Mouse (Mus musculus): ENCODE measurements around the gene Gm3532. TPM values are rescaled to one million over a fixed set of nuclear protein-coding genes. Genes with fewer than 3 reads are reported as not detected.
"Not testable (repeated sequence)": the region's sequence is repeated elsewhere in the genome, so short reads cannot be mapped to it uniquely, and the experiment has no call there.

The Gm3532 gene
- not detected for total RNA-seq (2022)

DNA sequence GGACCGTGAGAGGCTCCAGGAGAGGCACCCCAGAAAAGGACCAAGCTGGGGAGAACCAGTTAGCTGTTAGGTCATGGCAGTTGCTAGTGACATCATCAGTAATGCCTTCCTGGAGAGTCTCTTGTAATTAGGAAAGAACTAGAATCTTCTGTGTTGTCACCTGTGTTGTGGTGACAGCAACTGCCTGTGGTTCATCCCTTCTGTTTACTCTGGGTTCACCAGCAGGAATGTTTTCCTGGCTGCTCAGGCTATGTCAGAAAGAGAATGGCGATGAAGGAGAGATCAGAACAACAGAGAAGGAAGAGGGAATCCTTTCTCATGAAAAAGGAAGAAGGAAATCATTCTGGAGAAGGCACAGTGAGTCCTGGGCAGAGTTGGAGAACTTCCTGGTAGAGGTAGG is at the start of gene Gm3532:
TSS of gene Gm3532 (plus strand) at position 301 of the 400 bp plus-strand sequence.
- DNase-seq (ENCODE audit: low spot score in 2 of 2) = not testable (repeated sequence)

DNA sequence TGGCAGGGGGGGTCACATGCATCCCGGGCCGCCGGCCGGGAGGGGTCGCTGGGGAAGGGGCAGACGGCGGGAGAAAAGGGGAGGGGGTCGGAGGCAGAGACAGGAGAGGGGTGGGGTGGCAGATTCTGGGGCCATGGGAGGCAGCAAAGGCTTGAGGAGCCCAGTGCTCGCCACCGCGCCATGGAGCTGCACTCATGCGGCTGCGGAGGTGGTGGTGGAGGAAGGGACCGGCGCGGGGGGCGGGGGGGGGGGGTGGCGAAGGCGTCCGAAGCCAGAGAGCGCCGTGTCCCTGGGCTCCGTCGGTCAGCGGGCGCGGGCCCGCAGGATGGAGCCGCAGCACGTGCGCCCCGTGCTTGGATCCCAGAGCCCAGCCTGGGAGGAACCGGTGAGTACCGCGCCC is 36.9 kb upstream of the Gm3532 start, which contains the start of gene Gm3488:
TSS of gene Gm3488 (plus strand) at position 301 of the 400 bp plus-strand sequence.
- DNase-seq (ENCODE audit: low spot score in 2 of 2) = not testable (repeated sequence)

Other genes with a start within 250 kb of the Gm3532 start
- gene Gm3542, start 203.6 kb upstream of the Gm3532 start, total RNA-seq (2022) = not detected
- gene Gm3500, start 149.4 kb upstream of the Gm3532 start, total RNA-seq (2022) = not detected
- under 1 TPM in 2 of 4 experiments, not detected in 2; 0.24 to 0.29 TPM for gene Gm3194, start 83.0 kb upstream of the Gm3532 start, total RNA-seq (2022)
- gene Gm8246, start 60.7 kb upstream of the Gm3532 start, total RNA-seq (2022) = not detected
- not detected for gene Gm3187, start 54.3 kb upstream of the Gm3532 start, total RNA-seq (2022)
- not detected for gene Gm3488, start 36.8 kb upstream of the Gm3532 start, total RNA-seq (2022)
- gene Gm8265, start 94.5 kb downstream of the Gm3532 start, total RNA-seq (2022) = not detected
- not detected for gene Gm9603, start 149.0 kb downstream of the Gm3532 start, total RNA-seq (2022)
- gene Gm3373, start 203.1 kb downstream of the Gm3532 start, total RNA-seq (2022) = not detected